Mouse (Mus musculus) hindbrain, embryonic 12.5 days (tissue): Measurements from ENCODE around the gene Retreg1. TPM values are rescaled to one million over a fixed set of nuclear protein-coding genes. Genes with fewer than 3 reads are reported as not detected.

Source experiments
- ATAC-seq: fragments of 200-750 bp; cut with Nextera tagmentation; 2 replicates; pipeline ENCODE4 v1.8.0; 2017; ENCODE audit warnings: moderate TSS enrichment; ENCODE audit not compliant: low FRiP score
- H3K27ac ChIP-seq: fragments of 300-500 bp; sonication (generic); 2 replicates; pipeline ENCODE4 v1.5.1; 2016; ENCODE audit warnings: mild to moderate bottlenecking
- H3K27me3 ChIP-seq: fragments of 300-500 bp; sonication (generic); 2 replicates; pipeline ENCODE4 v1.6.1; 2016; ENCODE audit warnings: mild to moderate bottlenecking
- H3K36me3 ChIP-seq: fragments of 300-500 bp; sonication (generic); 2 replicates; pipeline ENCODE4 v1.6.1; 2016; ENCODE audit warnings: mild to moderate bottlenecking
- H3K4me1 ChIP-seq: fragments of 300-500 bp; sonication (generic); 2 replicates; pipeline ENCODE4 v1.6.1; 2016
- H3K4me2 ChIP-seq: fragments of 300-500 bp; sonication (generic); replicated peaks from 2 replicates; pipeline ENCODE4 v1.6.1; 2016; ENCODE audit warnings: mild to moderate bottlenecking
- H3K4me3 ChIP-seq: fragments of 300-500 bp; sonication (generic); 2 replicates; pipeline ENCODE4 v1.5.1; 2016; ENCODE audit warnings: mild to moderate bottlenecking
- H3K9ac ChIP-seq: fragments of 300-500 bp; sonication (generic); 2 replicates; pipeline ENCODE4 v1.6.1; 2016; ENCODE audit warnings: mild to moderate bottlenecking, moderate library complexity
- H3K9me3 ChIP-seq: fragments of 300-500 bp; sonication (generic); replicated peaks from 2 replicates; pipeline ENCODE4 v1.6.1; 2016; ENCODE audit warnings: mild to moderate bottlenecking
- WGBS: fragments of 180-500 bp; shearing (Covaris S2); methylation state at CpG from one replicate; pipeline ENCODE4 v1.1.7; 2016; 5-methylcytosine and 5-hydroxymethylcytosine counted together
- polyA plus RNA-seq: library from polyadenylated mRNA; unstranded; fragments of >200 nt; fragmentation: Nextera tagmentation; extraction: Ambion mirVana; gene quantifications from 2 replicates; pipeline ENCODE4 v1.2.1, GENCODE M21; 2016

Retreg1 gene
- polyA plus RNA-seq, 1 experiment from 2014 or later, result 4.5 TPM

- 92% methylated on average over 20 of the region's 20 CpGs for WGBS
- Histone ChIP-seq H3K4me2 (no peak overlapping the region), H3K4me3 (no peak overlapping the region), H3K9ac (no peak overlapping the region), H3K9me3 (no peaks in the 10 kb centered on the region), H3K27me3 (no peaks in the 10 kb centered on the region), H3K4me1 (no peaks in the 10 kb centered on the region), H3K36me3 (peaks cover 88% of the 10 kb centered on the region), H3K27ac (no peak overlapping the region)
- ATAC-seq, result no peak
Observed at GRCm38 (mm10) chr15:25808677-25809460, 34.1 kb upstream of the Retreg1 start.

GRCm38 (mm10) chr15:25809669-25810068 is 33.3 kb upstream of the Retreg1 start:
- Histone ChIP-seq H3K4me1 (no peaks in the 10 kb centered on the region), H3K9me3 (no peaks in the 10 kb centered on the region), H3K9ac (no peak overlapping the region), H3K27me3 (no peaks in the 10 kb centered on the region), H3K4me2 (no peak overlapping the region), H3K27ac (no peak overlapping the region), H3K4me3 (no peak overlapping the region), H3K36me3 (peaks cover 87% of the 10 kb centered on the region)
- no peak for ATAC-seq
- 95% methylated on average over 6 of the region's 6 CpGs for WGBS

- Histone ChIP-seq H3K4me2 (no peak overlapping the region), H3K4me3 (no peak overlapping the region), H3K9me3 (0 out of 2 replicates have a peak, but pooled peaks cover 4% of the 10 kb centered on the region), H3K27me3 (no peaks in the 10 kb centered on the region), H3K36me3 (peaks cover 82% of the 10 kb centered on the region), H3K27ac (no peak overlapping the region), H3K9ac (no peak overlapping the region), H3K4me1 (no peaks in the 10 kb centered on the region)
- 91% methylated on average over 11 of the region's 11 CpGs for WGBS
- ATAC-seq, result 0 out of 2 replicates have a peak, but pooled peaks have one; percentile 13
Observed at GRCm38 (mm10) chr15:25811834-25812250, 31.1 kb upstream of the Retreg1 start.

GRCm38 (mm10) chr15:25812479-25812878 is 30.5 kb upstream of the Retreg1 start:
- Histone ChIP-seq H3K27me3 (no peaks in the 10 kb centered on the region), H3K4me3 (no peak overlapping the region), H3K27ac (no peak overlapping the region), H3K9ac (no peak overlapping the region), H3K9me3 (0 out of 2 replicates have a peak, but pooled peaks cover 4% of the 10 kb centered on the region), H3K4me1 (no peaks in the 10 kb centered on the region), H3K4me2 (no peak overlapping the region), H3K36me3 (peaks cover 76% of the 10 kb centered on the region)
- no peak for ATAC-seq
- WGBS, result 80% methylated on average over 12 of the region's 12 CpGs

GRCm38 (mm10) chr15:25814535-25814934 is 28.4 kb upstream of the Retreg1 start:
- 0 out of 2 replicates have a peak, but pooled peaks cover 4% of the 10 kb centered on the region for H3K9me3 ChIP-seq
- no peak overlapping the region for H3K9ac ChIP-seq
- H3K4me3 ChIP-seq, result no peak overlapping the region
- H3K4me1 ChIP-seq, result no peaks in the 10 kb centered on the region
- WGBS, result 87% methylated on average over 3 of the region's 3 CpGs
- no peaks in the 10 kb centered on the region for H3K27me3 ChIP-seq
- ATAC-seq, result no peak
- no peak overlapping the region for H3K4me2 ChIP-seq
- H3K27ac ChIP-seq, result no peak overlapping the region
- peaks cover 55% of the 10 kb centered on the region for H3K36me3 ChIP-seq

GRCm38 (mm10) chr15:25817191-25817590 is 25.8 kb upstream of the Retreg1 start:
- ATAC-seq, result no peak
- no peak overlapping the region for H3K4me2 ChIP-seq
- 90% methylated on average over 2 of the region's 2 CpGs for WGBS

GRCm38 (mm10) chr15:25821981-25822380 is 21.0 kb upstream of the Retreg1 start:
- Histone ChIP-seq H3K36me3 (no peaks in the 10 kb centered on the region), H3K4me2 (no peak overlapping the region), H3K9me3 (peaks cover 3% of the 10 kb centered on the region; the same call in 1 of the 2 replicates), H3K9ac (no peak overlapping the region), H3K4me3 (no peak overlapping the region), H3K27ac (no peak overlapping the region), H3K4me1 (no peaks in the 10 kb centered on the region), H3K27me3 (no peaks in the 10 kb centered on the region)
- ATAC-seq, result no peak

More at GRCm38 (mm10) chr15:25817191-25817590, 25.8 kb upstream of the Retreg1 start:
- Histone ChIP-seq H3K36me3 (peaks cover 29% of the 10 kb centered on the region), H3K9ac (no peak overlapping the region), H3K27ac (no peak overlapping the region), H3K4me3 (no peak overlapping the region), H3K27me3 (no peaks in the 10 kb centered on the region), H3K9me3 (peaks cover 7% of the 10 kb centered on the region; the same call in 1 of the 2 replicates), H3K4me1 (no peaks in the 10 kb centered on the region)

- no peak overlapping the region for H3K27ac ChIP-seq
- H3K9ac ChIP-seq, result no peak overlapping the region
- ATAC-seq, result no peak
- WGBS, result 68% methylated on average over 3 of the region's 3 CpGs
- no peaks in the 10 kb centered on the region for H3K27me3 ChIP-seq
- H3K4me1 ChIP-seq, result no peaks in the 10 kb centered on the region
- peaks cover 3% of the 10 kb centered on the region; the same call in 1 of the 2 replicates for H3K9me3 ChIP-seq
- H3K4me3 ChIP-seq, result no peak overlapping the region
- no peaks in the 10 kb centered on the region for H3K36me3 ChIP-seq
- no peak overlapping the region for H3K4me2 ChIP-seq
Observed at GRCm38 (mm10) chr15:25822656-25823055, 20.3 kb upstream of the Retreg1 start.

- 81% methylated on average over 8 of the region's 8 CpGs for WGBS
Observed at GRCm38 (mm10) chr15:25826531-25826961, 16.4 kb upstream of the Retreg1 start.

GRCm38 (mm10) chr15:25828464-25828863 is 14.5 kb upstream of the Retreg1 start:
- Histone ChIP-seq H3K27ac (no peak overlapping the region), H3K36me3 (no peaks in the 10 kb centered on the region), H3K9ac (no peak overlapping the region), H3K27me3 (no peaks in the 10 kb centered on the region), H3K4me3 (no peak overlapping the region), H3K9me3 (no peaks in the 10 kb centered on the region), H3K4me2 (no peak overlapping the region), H3K4me1 (no peaks in the 10 kb centered on the region)
- ATAC-seq, result no peak
- WGBS, result 84% methylated on average over 10 of the region's 10 CpGs

More at GRCm38 (mm10) chr15:25826531-25826961, 16.4 kb upstream of the Retreg1 start:
- no peak overlapping the region for H3K4me2 ChIP-seq
- ATAC-seq, result no peak
- no peak overlapping the region for H3K27ac ChIP-seq
- H3K4me3 ChIP-seq, result no peak overlapping the region
- H3K36me3 ChIP-seq, result no peaks in the 10 kb centered on the region
- no peaks in the 10 kb centered on the region for H3K4me1 ChIP-seq
- no peak overlapping the region for H3K9ac ChIP-seq
- no peaks in the 10 kb centered on the region for H3K27me3 ChIP-seq
- no peaks in the 10 kb centered on the region for H3K9me3 ChIP-seq

- no peak overlapping the region for H3K9ac ChIP-seq
Observed at GRCm38 (mm10) chr15:25830426-25830825, 12.6 kb upstream of the Retreg1 start.

GRCm38 (mm10) chr15:25834282-25834681 is 8.7 kb upstream of the Retreg1 start:
- 89% methylated on average over 2 of the region's 2 CpGs for WGBS

More at GRCm38 (mm10) chr15:25830426-25830825, 12.6 kb upstream of the Retreg1 start:
- Histone ChIP-seq H3K27ac (no peak overlapping the region), H3K36me3 (no peaks in the 10 kb centered on the region), H3K4me2 (no peak overlapping the region), H3K4me3 (no peak overlapping the region), H3K9me3 (no peaks in the 10 kb centered on the region), H3K4me1 (no peaks in the 10 kb centered on the region), H3K27me3 (no peaks in the 10 kb centered on the region)
- no peak for ATAC-seq
- WGBS, result 81% methylated on average over 2 of the region's 2 CpGs

More at GRCm38 (mm10) chr15:25834282-25834681, 8.7 kb upstream of the Retreg1 start:
- Histone ChIP-seq H3K4me2 (no peak overlapping the region), H3K4me3 (no peak overlapping the region), H3K9ac (no peak overlapping the region), H3K27me3 (no peaks in the 10 kb centered on the region), H3K4me1 (no peaks in the 10 kb centered on the region), H3K27ac (no peak overlapping the region), H3K36me3 (no peaks in the 10 kb centered on the region), H3K9me3 (0 out of 2 replicates have a peak, but pooled peaks cover 9% of the 10 kb centered on the region)
- ATAC-seq, result no peak
